Mouse (Mus musculus): Measurements from ENCODE around the gene Cog6. TPM values are rescaled to one million over a fixed set of nuclear protein-coding genes. Genes with fewer than 3 reads are reported as not detected.

Cog6 gene
- polyA plus RNA-seq, 1 experiment from 2014 or later, result 50.8 TPM

GRCm38 (mm10) chr3:52972916-52973315, 44.1 kb downstream of the Cog6 start:
- no peak overlapping the region for H3K9ac ChIP-seq (replicated peaks; ENCODE audit: low read length)
- WGBS, result 74% methylated on average over 7 of the region's 7 CpGs
- H3K4me2 ChIP-seq (ENCODE audit: low read depth, low read length), result no peak overlapping the region
- no peak overlapping the region for H3K4me3 ChIP-seq (ENCODE audit: low read depth, low read length)
- H3K9me3 ChIP-seq (replicated peaks; ENCODE audit: control insufficient read depth, low read length), result no peaks in the 10 kb centered on the region
- no peaks in the 10 kb centered on the region for H3K36me3 ChIP-seq (replicated peaks; ENCODE audit: control insufficient read depth, insufficient read depth, low read depth, low read length)
- no peaks in the 10 kb centered on the region for H3K27me3 ChIP-seq (ENCODE audit: control insufficient read depth, insufficient read depth, low read length)
- DNase-seq (ENCODE audit: low spot score) (no peak), ATAC-seq (replicated peaks; ENCODE audit: insufficient number of reproducible peaks, low FRiP score, low TSS enrichment, low read depth) (no peak)
- H3K27ac ChIP-seq (replicated peaks; ENCODE audit: low read depth, low read length), result no peak overlapping the region
- no peaks in the 10 kb centered on the region for H3K4me1 ChIP-seq (ENCODE audit: control insufficient read depth, insufficient read depth, low read length)

GRCm38 (mm10) chr3:52967046-52967445, 50.0 kb downstream of the Cog6 start:
- no peak for DNase-seq (ENCODE audit: low spot score)

GRCm38 (mm10) chr3:52964206-52964605, 52.8 kb downstream of the Cog6 start:
- H3K27ac ChIP-seq (replicated peaks; ENCODE audit: low read depth, low read length), result no peak overlapping the region
- no peak overlapping the region for H3K9ac ChIP-seq (replicated peaks; ENCODE audit: low read length)
- H3K4me3 ChIP-seq (ENCODE audit: low read depth, low read length), result no peak overlapping the region
- no peaks in the 10 kb centered on the region for H3K9me3 ChIP-seq (replicated peaks; ENCODE audit: control insufficient read depth, low read length)
- no peaks in the 10 kb centered on the region for H3K4me1 ChIP-seq (ENCODE audit: control insufficient read depth, insufficient read depth, low read length)
- no peaks in the 10 kb centered on the region for H3K27me3 ChIP-seq (ENCODE audit: control insufficient read depth, insufficient read depth, low read length)
- 68% methylated on average over 7 of the region's 7 CpGs for WGBS
- no peak overlapping the region for H3K4me2 ChIP-seq (ENCODE audit: low read depth, low read length)
- DNase-seq (ENCODE audit: low spot score) (no peak), ATAC-seq (replicated peaks; ENCODE audit: insufficient number of reproducible peaks, low FRiP score, low TSS enrichment, low read depth) (no peak)
- H3K36me3 ChIP-seq (replicated peaks; ENCODE audit: control insufficient read depth, insufficient read depth, low read depth, low read length), result no peaks in the 10 kb centered on the region

More at GRCm38 (mm10) chr3:52967046-52967445, 50.0 kb downstream of the Cog6 start:
- Histone ChIP-seq H3K9ac (replicated peaks; ENCODE audit: low read length) (no peak overlapping the region), H3K4me3 (ENCODE audit: low read depth, low read length) (no peak overlapping the region), H3K4me2 (ENCODE audit: low read depth, low read length) (no peak overlapping the region), H3K27ac (replicated peaks; ENCODE audit: low read depth, low read length) (no peak overlapping the region), H3K36me3 (replicated peaks; ENCODE audit: control insufficient read depth, insufficient read depth, low read depth, low read length) (no peaks in the 10 kb centered on the region), H3K27me3 (ENCODE audit: control insufficient read depth, insufficient read depth, low read length) (no peaks in the 10 kb centered on the region), H3K9me3 (replicated peaks; ENCODE audit: control insufficient read depth, low read length) (no peaks in the 10 kb centered on the region), H3K4me1 (ENCODE audit: control insufficient read depth, insufficient read depth, low read length) (no peaks in the 10 kb centered on the region)
- 83% methylated on average over 5 of the region's 5 CpGs for WGBS
- no peak for ATAC-seq (replicated peaks; ENCODE audit: insufficient number of reproducible peaks, low FRiP score, low TSS enrichment, low read depth)

GRCm38 (mm10) chr3:52963441-52963840, 53.6 kb downstream of the Cog6 start:
- H3K27ac ChIP-seq (replicated peaks; ENCODE audit: low read depth, low read length), result no peak overlapping the region
- H3K4me2 ChIP-seq (ENCODE audit: low read depth, low read length), result no peak overlapping the region
- no peak overlapping the region for H3K9ac ChIP-seq (replicated peaks; ENCODE audit: low read length)
- no peaks in the 10 kb centered on the region for H3K4me1 ChIP-seq (ENCODE audit: control insufficient read depth, insufficient read depth, low read length)
- WGBS, result 52% methylated on average over 8 of the region's 8 CpGs
- no peak for ATAC-seq (replicated peaks; ENCODE audit: insufficient number of reproducible peaks, low FRiP score, low TSS enrichment, low read depth)
- H3K27me3 ChIP-seq (ENCODE audit: control insufficient read depth, insufficient read depth, low read length), result no peaks in the 10 kb centered on the region
- no peak overlapping the region for H3K4me3 ChIP-seq (ENCODE audit: low read depth, low read length)
- H3K9me3 ChIP-seq (replicated peaks; ENCODE audit: control insufficient read depth, low read length), result no peaks in the 10 kb centered on the region
- no peaks in the 10 kb centered on the region for H3K36me3 ChIP-seq (replicated peaks; ENCODE audit: control insufficient read depth, insufficient read depth, low read depth, low read length)
- DNase-seq (ENCODE audit: low spot score), result peak; percentile 48

GRCm38 (mm10) chr3:52962391-52962790, 54.6 kb downstream of the Cog6 start:
- H3K9me3 ChIP-seq (replicated peaks; ENCODE audit: control insufficient read depth, low read length), result no peaks in the 10 kb centered on the region
- WGBS, result 96% methylated on average over 14 of the region's 14 CpGs
- H3K27me3 ChIP-seq (ENCODE audit: control insufficient read depth, insufficient read depth, low read length), result no peaks in the 10 kb centered on the region
- no peaks in the 10 kb centered on the region for H3K36me3 ChIP-seq (replicated peaks; ENCODE audit: control insufficient read depth, insufficient read depth, low read depth, low read length)
- no peak for ATAC-seq (replicated peaks; ENCODE audit: insufficient number of reproducible peaks, low FRiP score, low TSS enrichment, low read depth)
- H3K27ac ChIP-seq (replicated peaks; ENCODE audit: low read depth, low read length), result no peak overlapping the region
- H3K4me1 ChIP-seq (ENCODE audit: control insufficient read depth, insufficient read depth, low read length), result no peaks in the 10 kb centered on the region
- H3K4me3 ChIP-seq (ENCODE audit: low read depth, low read length), result no peak overlapping the region
- no peak overlapping the region for H3K4me2 ChIP-seq (ENCODE audit: low read depth, low read length)
- no peak for DNase-seq (ENCODE audit: low spot score)
- H3K9ac ChIP-seq (replicated peaks; ENCODE audit: low read length), result no peak overlapping the region

GRCm38 (mm10) chr3:52961661-52962060, 55.4 kb downstream of the Cog6 start:
- ATAC-seq (replicated peaks; ENCODE audit: insufficient number of reproducible peaks, low FRiP score, low TSS enrichment, low read depth), result no peak
- H3K27me3 ChIP-seq (ENCODE audit: control insufficient read depth, insufficient read depth, low read length), result no peaks in the 10 kb centered on the region
- no peaks in the 10 kb centered on the region for H3K36me3 ChIP-seq (replicated peaks; ENCODE audit: control insufficient read depth, insufficient read depth, low read depth, low read length)
- no peaks in the 10 kb centered on the region for H3K4me1 ChIP-seq (ENCODE audit: control insufficient read depth, insufficient read depth, low read length)
- H3K9me3 ChIP-seq (replicated peaks; ENCODE audit: control insufficient read depth, low read length), result no peaks in the 10 kb centered on the region
- no peak overlapping the region for H3K4me3 ChIP-seq (ENCODE audit: low read depth, low read length)
- H3K4me2 ChIP-seq (ENCODE audit: low read depth, low read length), result no peak overlapping the region
- 83% methylated on average over 3 of the region's 3 CpGs for WGBS
- no peak for DNase-seq (ENCODE audit: low spot score)
- no peak overlapping the region for H3K9ac ChIP-seq (replicated peaks; ENCODE audit: low read length)
- no peak overlapping the region for H3K27ac ChIP-seq (replicated peaks; ENCODE audit: low read depth, low read length)

GRCm38 (mm10) chr3:52960951-52961350, 56.1 kb downstream of the Cog6 start:
- DNase-seq (ENCODE audit: low spot score) (no peak), ATAC-seq (replicated peaks; ENCODE audit: insufficient number of reproducible peaks, low FRiP score, low TSS enrichment, low read depth) (no peak)
- no peaks in the 10 kb centered on the region for H3K9me3 ChIP-seq (replicated peaks; ENCODE audit: control insufficient read depth, low read length)
- H3K36me3 ChIP-seq (replicated peaks; ENCODE audit: control insufficient read depth, insufficient read depth, low read depth, low read length), result no peaks in the 10 kb centered on the region
- H3K9ac ChIP-seq (replicated peaks; ENCODE audit: low read length), result no peak overlapping the region
- H3K27ac ChIP-seq (replicated peaks; ENCODE audit: low read depth, low read length), result no peak overlapping the region
- no peaks in the 10 kb centered on the region for H3K27me3 ChIP-seq (ENCODE audit: control insufficient read depth, insufficient read depth, low read length)
- 95% methylated on average over 13 of the region's 13 CpGs for WGBS
- H3K4me1 ChIP-seq (ENCODE audit: control insufficient read depth, insufficient read depth, low read length), result no peaks in the 10 kb centered on the region
- H3K4me3 ChIP-seq (ENCODE audit: low read depth, low read length), result no peak overlapping the region
- H3K4me2 ChIP-seq (ENCODE audit: low read depth, low read length), result no peak overlapping the region

GRCm38 (mm10) chr3:52958444-52959120, 58.5 kb downstream of the Cog6 start:
- no peaks in the 10 kb centered on the region; the same call in 1 of the 2 replicates for H3K4me1 ChIP-seq (ENCODE audit: control insufficient read depth, insufficient read depth, low read length)
- H3K27ac ChIP-seq (replicated peaks; ENCODE audit: low read depth, low read length), result no peak overlapping the region
- H3K4me2 ChIP-seq (ENCODE audit: low read depth, low read length), result no peak overlapping the region
- H3K9ac ChIP-seq (replicated peaks; ENCODE audit: low read length), result no peak overlapping the region
- H3K9me3 ChIP-seq (replicated peaks; ENCODE audit: control insufficient read depth, low read length), result no peaks in the 10 kb centered on the region
- DNase-seq (ENCODE audit: low spot score) (no peak), ATAC-seq (replicated peaks; ENCODE audit: insufficient number of reproducible peaks, low FRiP score, low TSS enrichment, low read depth) (no peak)
- 82% methylated on average over 10 of the region's 10 CpGs for WGBS
- H3K4me3 ChIP-seq (ENCODE audit: low read depth, low read length), result no peak overlapping the region
- H3K27me3 ChIP-seq (ENCODE audit: control insufficient read depth, insufficient read depth, low read length), result no peaks in the 10 kb centered on the region
- no peaks in the 10 kb centered on the region for H3K36me3 ChIP-seq (replicated peaks; ENCODE audit: control insufficient read depth, insufficient read depth, low read depth, low read length)

Data from embryonic facial prominence, embryonic 11.5 days (tissue).